Mouse (Mus musculus) cerebellum, adult 2 months (tissue): ENCODE data around the gene Glis3.

ENCODE experiments used
- CTCF ChIP-seq: fragments of 200-500 bp; IDR thresholded peaks from 2 replicates; pipeline ENCODE4 v1.5.1; 2011; ENCODE audit warnings: low read depth, mild to moderate bottlenecking, control low read depth, low read length, moderate library complexity, borderline replicate concordance; ENCODE audit not compliant: insufficient read depth
- POLR2A ChIP-seq: fragments of 200-500 bp; IDR thresholded peaks from 2 replicates; pipeline ENCODE4 v1.6.1; 2011; ENCODE audit warnings: low read length, control low read depth, borderline replicate concordance; ENCODE audit not compliant: insufficient read depth

GRCm38 (mm10) chr19:28274501-28274900 is 405.4 kb downstream of the Glis3 start:
- TF ChIP-seq POLR2A (no peak), CTCF (no peak)
